Mouse (Mus musculus) C2C12 (cell line): Measurements from ENCODE around the gene Slc35f4.

Experiments used
- CEBPB ChIP-seq: IDR thresholded peaks from one replicate; pipeline ENCODE4 v1.6.1; 2011; ENCODE audit warnings: low read depth, mild to moderate bottlenecking, control low read depth, moderate library complexity
- CTCF ChIP-seq: IDR thresholded peaks from one replicate; pipeline ENCODE4 v1.5.1; 2011; ENCODE audit not compliant: control insufficient read depth, insufficient read depth, insufficient read length
- FOSL1 ChIP-seq: IDR thresholded peaks from one replicate; pipeline ENCODE4 v1.8.0; 2011; ENCODE audit warnings: mild to moderate bottlenecking, low read length; ENCODE audit not compliant: poor library complexity, insufficient read depth, severe bottlenecking
- MAX ChIP-seq: IDR thresholded peaks from one replicate; pipeline ENCODE4 v1.6.1; 2011; ENCODE audit warnings: mild to moderate bottlenecking, control low read depth
- MYOD1 ChIP-seq: IDR thresholded peaks from one replicate; pipeline ENCODE4 v1.6.1; 2011; ENCODE audit warnings: low read depth; ENCODE audit not compliant: control insufficient read depth, insufficient read length
- MYOG ChIP-seq: IDR thresholded peaks from one replicate; pipeline ENCODE4 v1.6.1; 2011; ENCODE audit not compliant: control insufficient read depth, insufficient read length; ENCODE audit errors: extremely low read depth
- USF1 ChIP-seq: IDR thresholded peaks from one replicate; pipeline ENCODE4 v1.6.1; 2011; ENCODE audit warnings: low read depth, mild to moderate bottlenecking, control low read depth, moderate library complexity

DNA sequence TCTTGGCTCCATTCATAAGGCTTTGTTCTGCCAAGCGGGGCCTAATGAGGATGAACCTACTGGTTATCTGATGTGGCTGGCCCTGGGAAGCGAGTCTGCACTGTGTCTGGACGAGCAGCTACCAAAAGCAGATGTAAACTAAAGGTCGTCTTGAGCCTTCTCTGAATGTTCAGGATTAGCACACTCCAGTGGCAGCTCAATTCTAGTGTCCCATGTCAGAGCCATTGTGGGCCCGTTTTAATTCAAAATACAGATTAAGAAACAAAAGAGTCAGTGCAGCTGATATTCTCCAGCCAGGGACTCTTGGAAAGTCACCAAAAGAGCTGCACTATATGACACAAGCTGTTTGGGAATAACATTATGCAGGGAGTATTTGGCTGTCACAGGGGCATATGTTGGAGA is 214.8 kb downstream of the Slc35f4 start:
- no peak for TF ChIP-seq CTCF
- TF ChIP-seq CEBPB, result no peak
- no peak for TF ChIP-seq MYOG
- no peak for TF ChIP-seq MAX
- TF ChIP-seq MYOD1, result no peak
- no peak for TF ChIP-seq USF1
- TF ChIP-seq FOSL1, result no peak
